Mouse (Mus musculus): ENCODE measurements around the gene BC005624.

BC005624 gene

DNA sequence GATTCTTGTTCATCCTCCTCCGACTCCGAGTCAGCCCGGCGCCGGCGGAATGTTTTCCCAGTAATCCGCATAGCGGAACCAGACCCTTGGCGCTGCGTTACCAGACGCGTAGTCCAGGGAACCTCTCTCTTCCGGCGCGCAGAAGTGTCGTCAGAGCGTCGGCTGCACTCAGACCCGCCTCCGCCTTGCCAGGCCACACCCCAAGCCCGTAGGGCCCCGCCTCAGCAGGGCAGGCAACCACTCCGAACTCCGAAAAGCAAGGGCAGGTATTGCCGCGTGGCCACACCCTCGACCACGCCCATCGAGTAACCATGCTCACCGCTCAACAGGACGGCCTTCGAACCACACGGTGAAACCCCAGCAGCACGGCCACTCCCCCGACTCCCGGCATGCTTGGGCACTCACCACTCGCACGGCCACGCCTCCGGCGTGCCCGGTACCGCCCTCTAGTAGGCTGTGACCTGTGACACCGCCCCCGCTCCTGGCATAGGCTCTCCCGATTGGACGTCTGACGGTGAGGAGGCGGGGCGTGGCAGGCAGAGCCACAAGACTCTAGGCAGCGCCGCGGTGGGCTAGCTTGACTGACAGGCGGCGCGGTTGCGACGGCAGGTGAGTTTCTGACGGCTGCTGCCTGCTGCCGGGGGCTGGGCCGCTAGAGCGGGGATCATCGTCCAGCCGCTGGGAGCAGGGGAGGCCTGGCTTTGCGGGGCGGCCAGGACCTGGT is at the start of gene BC005624, which contains the start of gene Usp20:
TSS of gene BC005624 (minus strand) at position 412 of the 724 bp plus-strand sequence.
TSS of gene Usp20 (plus strand) at position 490 of the 724 bp plus-strand sequence.
- DNase-seq, result peak; percentile 100

- DNase-seq, result no peak
Measured at GRCm38 (mm10) chr2:31026642-31027041, 44.6 kb upstream of the BC005624 start.

DNA sequence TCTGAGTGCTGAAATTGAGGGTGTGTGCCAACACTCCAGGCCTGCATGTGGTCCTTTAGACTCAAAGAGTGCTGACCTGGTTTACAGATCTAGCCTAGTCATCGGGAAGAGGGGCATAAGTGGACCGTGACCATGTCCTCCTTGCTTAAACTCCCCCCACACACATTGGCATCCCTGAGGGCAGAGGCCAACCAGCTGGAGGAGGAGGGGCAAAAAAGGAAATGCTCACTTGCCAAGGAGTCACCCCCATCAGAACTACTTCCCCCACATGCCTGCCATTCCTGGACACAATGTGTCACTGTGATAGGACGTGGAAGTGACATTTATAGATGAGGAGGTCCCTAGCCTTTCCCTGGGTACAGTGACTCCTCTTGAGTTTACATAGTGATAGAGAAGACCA is 43.5 kb upstream of the BC005624 start:
- no peak for DNase-seq

DNA sequence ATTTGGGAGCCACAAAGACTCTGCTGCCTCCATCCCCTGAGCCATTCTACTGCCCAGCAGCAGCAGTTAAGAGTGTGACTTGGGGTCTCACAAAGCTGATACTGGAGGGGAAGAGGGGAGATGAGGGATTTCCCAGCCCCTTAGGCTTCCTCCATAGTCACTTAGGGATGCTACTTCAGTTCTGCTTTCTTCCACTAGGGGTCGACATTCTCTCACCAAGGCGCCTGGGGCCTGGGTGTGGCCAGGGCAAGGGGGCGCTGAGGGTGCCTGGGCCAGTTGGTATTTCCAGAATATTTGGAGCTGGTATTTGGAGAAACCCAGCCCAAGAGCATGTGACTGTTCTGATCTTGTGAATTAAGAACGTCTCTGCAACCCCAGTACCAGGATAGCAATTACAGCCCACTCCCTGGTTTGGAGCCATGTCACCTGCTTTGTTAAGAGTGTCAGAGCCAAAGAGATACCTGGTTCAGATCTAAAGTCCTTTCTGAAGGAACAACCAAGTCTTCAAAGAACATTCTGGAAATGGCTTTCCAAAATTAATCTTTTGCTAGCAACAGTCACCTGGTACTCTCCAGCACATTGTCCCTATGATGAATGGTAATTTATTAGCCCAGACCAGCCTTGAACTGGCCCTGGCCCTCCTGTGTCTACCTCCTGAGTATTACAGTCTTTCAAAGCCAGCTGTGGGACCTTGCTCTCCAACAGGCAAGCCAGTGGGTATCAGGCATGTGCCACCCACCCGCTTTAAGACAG is 42.8 kb upstream of the BC005624 start:
- peak in 1 of 2 experiments; percentile 45 for DNase-seq

DNA sequence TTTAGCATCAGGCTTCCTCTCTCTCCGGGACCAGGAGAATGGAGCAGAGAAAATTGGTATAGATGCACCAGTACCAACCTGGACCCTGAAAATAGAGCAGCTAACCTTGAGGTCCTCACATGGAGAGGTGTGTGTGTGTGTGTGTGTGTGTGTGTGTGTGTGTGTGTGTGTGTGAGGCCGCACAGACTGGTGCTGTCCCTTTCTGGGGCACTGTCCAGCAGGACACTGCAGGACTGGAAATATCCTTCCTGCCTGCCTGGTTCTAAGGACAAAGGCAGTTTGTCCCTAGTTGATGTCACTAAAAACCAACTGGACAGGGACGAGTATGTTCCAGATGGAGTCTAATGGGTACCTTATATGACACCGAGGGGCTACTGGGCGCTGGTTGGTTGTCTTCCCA is 41.9 kb upstream of the BC005624 start:
- no peak for DNase-seq

- DNase-seq, result no peak
Measured at GRCm38 (mm10) chr2:31020202-31020601, 38.2 kb upstream of the BC005624 start.

DNA sequence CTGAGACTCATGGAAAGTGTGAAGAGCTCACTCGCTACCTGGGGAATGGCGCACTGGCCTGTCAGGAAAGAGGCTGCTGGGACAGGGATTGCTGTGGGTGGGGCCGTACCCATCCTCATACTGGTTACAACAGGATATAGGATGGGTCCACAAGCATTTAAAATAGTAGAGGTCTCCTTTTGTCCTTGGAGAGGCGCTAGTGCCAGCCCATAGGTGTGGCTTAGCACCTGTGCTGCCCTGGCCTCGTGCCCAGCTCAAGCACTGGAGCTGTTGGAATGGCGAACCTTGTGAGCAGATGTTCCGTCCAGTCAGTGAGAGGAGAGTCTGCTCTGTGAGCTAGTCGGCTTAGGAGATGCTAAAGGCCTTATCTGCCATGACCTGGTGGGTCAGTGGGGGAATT is 37.0 kb upstream of the BC005624 start:
- no peak for DNase-seq

DNA sequence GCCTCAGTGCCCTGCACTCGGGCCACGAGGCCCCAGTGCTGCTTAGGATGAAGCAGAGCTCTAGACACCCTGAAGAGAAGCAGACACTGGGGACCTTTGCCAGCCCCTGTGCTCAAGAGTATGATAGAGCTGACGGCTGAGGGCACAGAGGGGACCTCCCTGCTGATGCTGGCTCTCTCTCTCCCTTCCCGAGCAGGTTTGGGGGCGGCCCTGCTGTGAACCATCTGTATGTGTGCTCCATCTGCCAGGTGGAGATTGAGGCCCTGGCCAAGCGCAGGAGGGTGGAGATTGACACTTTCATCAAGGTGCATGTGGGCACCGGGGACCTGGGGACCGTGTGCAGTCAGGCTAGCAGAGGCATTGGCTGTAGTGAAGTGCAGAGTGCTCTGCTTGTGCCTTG is 36.5 kb upstream of the BC005624 start:
- DNase-seq, result no peak

DNA sequence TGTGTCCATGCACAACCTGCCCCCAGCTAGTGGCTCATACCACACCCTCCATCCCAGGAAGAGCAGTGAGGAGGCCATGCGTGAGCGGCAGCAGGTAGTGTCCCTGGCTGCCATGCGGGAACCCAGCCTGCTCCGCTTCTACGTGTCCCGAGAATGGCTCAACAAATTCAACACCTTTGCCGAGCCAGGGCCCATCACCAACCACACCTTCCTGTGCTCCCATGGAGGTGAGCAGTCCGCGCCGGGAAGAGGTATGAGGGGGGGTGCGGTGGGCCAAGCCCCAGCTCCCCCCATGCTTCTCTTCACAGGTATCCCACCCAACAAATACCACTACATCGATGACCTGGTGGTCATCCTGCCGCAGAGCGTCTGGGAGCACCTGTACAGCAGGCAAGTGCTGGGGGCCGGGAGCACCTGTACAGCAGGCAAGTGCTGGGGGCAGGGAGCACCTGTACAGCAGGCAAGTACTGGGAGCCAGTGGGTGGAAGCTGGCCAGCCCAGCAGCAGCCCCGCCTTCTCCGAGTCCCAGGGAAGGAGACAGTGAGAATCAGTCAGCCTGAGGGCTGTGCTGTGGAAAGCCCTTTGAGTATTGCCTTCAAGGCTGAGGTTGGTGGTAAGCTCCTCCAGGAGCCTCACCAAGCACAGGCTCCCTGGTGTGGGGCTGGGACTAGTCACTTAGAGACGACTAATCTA is 35.8 kb upstream of the BC005624 start:
- no peak for DNase-seq

DNA sequence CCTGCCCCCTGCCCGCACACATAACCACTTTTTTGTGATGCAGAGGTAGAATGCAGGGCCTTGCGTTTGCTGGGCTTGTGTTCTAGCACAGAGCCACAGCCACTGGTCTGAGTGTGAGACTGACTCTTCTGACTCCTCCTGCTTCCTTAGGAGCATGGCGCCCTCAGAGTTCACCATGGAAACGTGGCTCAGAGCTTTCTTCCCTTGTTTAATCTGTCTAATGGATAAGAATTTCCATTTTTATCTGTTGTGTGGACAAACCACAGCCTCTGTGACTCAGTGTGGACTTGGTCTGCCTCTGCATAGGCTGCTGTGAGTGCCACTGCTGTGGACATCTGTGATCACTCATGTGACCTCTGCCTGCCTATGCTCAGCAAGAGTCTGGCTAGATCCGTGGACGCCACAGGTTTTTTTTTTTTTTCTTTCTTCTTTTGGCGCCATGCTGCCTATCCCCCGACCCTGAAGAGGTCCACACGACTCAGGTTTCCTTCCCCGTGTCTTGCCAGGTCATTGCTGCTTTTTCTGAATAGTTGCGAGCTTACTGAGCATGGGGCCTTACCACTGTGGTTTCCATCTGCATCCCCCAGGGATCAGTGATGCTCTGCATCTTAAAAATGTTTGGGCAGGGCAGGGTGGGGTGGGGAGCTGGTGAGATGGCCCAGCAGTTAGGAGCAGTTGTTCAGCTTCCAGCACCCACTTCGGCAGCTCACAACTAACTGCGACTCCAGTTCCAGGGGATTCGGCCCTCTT is 31.5 kb upstream of the BC005624 start:
- no peak for DNase-seq

DNA sequence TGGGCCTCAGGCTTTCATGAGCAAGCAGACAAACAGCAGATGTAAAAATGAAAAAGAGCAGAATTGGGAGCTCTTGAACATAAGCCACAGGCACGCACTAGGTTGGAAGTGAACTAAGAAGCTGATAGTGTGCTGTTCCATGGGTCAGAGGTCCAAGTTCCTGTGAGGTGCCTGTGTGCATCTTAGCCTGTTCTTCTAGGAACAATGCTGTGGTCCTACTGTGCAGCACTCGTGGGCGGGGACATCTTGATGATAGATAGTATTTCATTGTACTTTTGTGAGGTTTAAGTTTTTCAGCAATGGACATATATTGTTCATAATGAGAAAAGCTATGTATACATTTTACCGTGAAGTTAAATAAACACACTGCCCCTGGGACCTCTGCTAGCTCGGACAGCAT is 25.2 kb upstream of the BC005624 start:
- DNase-seq, result no peak

DNA sequence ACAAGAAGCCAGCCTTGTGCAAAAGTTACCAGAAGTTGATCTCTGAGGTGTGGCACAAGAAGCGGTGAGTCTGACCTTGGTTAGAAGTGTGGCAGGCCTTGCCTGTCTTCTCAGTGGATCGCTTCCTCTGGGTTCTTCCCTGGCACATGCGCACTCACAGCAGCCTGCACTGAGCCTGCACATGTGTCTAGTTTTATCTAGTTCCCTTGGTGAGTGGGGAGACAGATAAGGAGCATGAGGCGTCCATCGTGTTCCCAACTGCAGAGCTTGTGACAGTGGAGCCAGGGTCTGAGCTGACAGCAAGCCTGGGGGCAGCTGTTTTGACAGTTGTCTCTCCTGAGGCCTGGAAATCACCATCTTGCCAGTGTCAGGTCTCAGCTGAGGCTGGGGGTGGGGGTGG is 24.4 kb upstream of the BC005624 start:
- DNase-seq, result no peak

DNA sequence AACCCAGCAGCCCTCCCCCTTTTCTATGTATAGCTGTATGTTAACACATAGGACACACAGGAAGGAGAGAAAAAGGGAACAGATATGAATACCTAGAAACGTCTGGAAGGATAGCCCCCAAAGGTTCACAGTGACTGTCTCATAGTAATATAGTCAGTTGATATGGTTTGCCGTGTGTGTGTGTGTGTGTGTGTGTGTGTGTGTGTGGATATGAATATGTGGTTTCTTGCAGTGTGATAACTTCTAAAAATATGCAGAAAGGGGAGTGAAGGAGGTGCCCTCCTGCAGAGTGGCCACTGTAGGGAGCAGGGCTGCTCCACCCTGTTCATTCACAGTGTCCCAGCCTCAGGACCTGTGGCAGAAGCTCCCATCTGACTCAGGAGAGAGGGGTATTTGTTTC is 23.5 kb upstream of the BC005624 start:
- DNase-seq, result no peak

GRCm38 (mm10) chr2:31002857-31003256 is 20.9 kb upstream of the BC005624 start:
- DNase-seq, result no peak

GRCm38 (mm10) chr2:30998443-30999260 is 16.7 kb upstream of the BC005624 start:
- no peak for DNase-seq

GRCm38 (mm10) chr2:30995432-30995996 is 13.5 kb upstream of the BC005624 start:
- DNase-seq, result no peak

GRCm38 (mm10) chr2:30994853-30995252 is 12.9 kb upstream of the BC005624 start:
- DNase-seq, result no peak

DNA sequence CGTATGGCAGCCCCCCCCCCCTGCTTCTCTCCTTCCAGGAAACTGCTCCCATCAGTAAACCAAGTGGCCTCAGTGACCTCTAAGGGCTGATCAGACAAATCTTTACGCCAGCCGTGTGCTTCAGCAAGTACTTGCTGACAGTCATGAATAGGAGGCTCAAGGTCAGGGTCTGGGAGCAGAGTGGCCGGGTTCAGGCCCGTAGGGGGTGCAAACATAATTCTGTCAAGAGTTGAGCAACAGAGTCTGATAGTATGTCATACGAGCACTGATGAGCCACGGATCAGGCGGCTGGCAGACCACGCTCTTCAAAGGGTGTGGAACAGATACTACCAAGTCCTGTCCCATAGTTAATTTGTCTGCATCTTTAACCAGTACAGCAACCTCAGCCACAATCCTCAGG is 8.2 kb upstream of the BC005624 start:
- no peak for DNase-seq

DNA sequence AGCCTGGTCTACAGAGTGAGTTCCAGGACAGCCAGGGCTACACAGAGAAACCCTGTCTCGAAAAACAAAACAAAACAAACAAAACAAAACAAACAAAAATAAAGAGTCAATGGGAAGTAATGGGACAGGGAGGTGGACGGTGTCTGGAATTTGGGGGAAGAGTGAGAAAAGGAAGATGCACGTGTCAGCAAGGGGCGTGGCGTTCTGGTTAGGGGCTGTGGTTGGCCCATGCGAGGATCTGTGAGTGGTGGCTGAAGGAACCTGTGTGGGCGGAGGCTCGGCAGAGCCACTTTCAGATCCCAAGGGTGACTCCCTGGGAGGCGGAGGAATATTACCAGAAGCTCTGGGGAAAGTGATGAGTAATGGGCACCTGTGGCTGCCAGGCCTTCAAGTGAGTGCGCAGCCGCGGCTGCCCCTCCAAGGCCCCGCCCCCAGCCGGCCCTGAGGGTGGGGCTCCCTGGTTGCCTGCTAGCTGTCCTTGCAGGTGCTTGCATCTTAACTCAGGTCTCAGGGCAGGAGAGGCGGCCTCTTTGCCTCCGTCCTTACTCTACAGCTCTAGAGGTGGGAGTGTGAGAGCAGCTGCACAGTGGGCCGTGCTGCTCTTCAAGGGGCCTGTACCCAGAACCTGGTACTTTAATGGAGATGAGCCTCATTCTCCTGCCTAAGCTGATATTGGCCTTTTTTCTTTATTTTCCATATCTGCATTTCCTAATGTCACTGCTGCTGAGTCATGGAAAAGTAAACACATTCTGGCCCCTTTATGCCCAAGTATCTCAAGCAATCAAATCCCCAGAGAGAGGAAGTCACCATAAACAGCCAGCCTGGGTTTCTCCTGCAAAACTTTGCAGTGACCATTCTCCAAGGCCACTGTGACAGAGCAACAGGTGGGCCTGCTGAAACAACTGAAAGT is 3.4 kb upstream of the BC005624 start:
- peak; percentile 11 to 31 for DNase-seq

DNA sequence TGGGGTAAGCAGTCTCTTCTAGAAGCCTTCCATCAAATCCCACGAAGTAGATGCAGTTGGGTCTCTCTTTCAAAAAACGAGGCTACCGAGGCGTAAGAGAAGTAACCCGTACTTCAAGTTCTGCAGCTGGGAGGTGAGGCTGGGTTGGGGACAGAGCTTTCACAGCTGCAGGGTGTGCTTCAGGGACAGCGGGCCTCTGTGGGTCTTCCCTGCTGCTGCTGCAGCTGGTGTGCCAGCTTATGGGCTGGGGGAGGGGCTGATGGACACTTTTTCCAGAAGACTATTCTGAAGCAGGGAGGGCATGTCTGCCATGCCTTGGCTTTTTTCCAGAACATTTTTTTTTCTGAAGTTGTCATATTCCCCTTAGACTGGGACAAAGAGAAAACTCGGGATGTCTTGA is 1.0 kb upstream of the BC005624 start:
- DNase-seq, result no peak

All from thymus, adult 18-20 months (tissue).